Mouse (Mus musculus): Measurements from ENCODE around the gene Catsper4.

- no peak for TF ChIP-seq GATA1 (IDR thresholded peaks at IDR 0.05; ENCODE audit: borderline replicate concordance, low read length)
- no peak for TF ChIP-seq FLI1 (IDR thresholded peaks at IDR 0.05; ENCODE audit: low read length)
These were observed 45.7 kb upstream of the Catsper4 start for GRCm38 (mm10) chr4:134272731-134273416.

All from megakaryocyte, embryonic 14.5 days (primary cell).